Mouse (Mus musculus): ENCODE results near the gene Plscr2. TPM values are rescaled to one million over a fixed set of nuclear protein-coding genes. Genes with fewer than 3 reads are reported as not detected.

The Plscr2 gene
- total RNA-seq, 1 experiment from 2014 or later: 0.47 TPM

DNA sequence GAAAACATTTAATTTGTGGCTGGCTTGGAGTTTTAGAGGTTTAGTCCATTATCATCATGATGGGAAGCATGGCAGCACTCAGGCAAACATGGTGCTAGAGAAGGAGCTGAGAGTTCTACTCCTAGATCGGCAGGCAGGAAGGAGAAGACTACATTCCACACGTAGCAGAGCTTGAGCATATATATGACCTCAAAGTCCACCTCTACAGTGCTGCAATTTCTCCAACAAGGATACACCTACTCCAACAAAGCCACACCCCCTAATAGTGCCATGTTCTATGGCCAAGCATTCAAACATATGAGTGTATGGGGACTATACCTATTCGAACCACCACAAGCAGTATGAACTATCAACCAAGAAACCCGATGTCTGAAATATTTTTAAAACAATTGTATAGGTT lies 56.0 kb downstream of the Plscr2 start:
- ATAC-seq (ENCODE audit: extremely low read depth, insufficient number of reproducible peaks, low FRiP score, poor library complexity, severe bottlenecking): no peak

DNA sequence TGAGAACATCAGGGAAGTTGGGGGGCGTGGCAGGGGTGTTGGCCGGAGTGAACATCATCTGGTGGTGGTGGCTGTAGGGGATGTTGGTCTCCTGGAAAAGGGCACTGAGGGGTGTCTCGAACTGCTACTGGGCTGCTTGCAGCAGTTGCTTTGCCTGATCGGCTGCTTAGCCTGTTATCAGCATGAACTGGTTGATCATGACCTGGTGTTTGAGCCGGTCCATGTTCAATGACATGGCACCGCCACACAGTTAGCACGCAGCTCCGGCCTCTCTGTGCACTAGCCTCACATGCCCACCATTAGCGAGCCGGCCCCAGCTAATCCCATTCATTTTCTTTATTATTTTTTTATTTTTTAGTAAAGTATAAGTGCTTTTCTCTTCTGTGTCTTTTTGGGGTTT lies 59.4 kb downstream of the Plscr2 start:
- no peak for ATAC-seq (ENCODE audit: extremely low read depth, insufficient number of reproducible peaks, low FRiP score, poor library complexity, severe bottlenecking)

DNA sequence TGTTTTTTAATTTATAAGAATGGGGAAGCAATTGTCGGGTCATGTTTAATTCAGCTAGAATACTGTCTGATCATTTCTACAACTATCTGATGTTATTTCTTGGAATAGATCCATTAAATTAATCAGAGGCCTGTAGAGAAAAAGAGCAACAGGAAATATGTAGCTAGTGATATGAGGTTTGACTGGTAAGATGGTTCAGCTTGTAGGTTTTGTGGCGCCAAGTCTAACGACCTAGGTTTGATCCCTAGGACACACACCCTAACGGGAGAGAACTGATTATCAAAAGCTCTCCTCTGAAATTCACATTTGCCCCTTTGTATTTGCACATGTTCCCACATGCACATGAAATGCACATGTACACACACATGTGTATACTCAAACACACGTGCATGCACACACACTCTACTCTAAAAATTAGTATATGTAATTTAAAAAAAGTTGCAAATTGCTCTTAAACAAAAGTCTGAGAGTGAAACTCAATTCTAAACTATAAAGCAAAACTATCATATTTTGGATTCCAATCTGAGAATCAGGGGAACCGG lies 59.9 kb downstream of the Plscr2 start:
- no peak for ATAC-seq (ENCODE audit: extremely low read depth, insufficient number of reproducible peaks, low FRiP score, poor library complexity, severe bottlenecking)

DNA sequence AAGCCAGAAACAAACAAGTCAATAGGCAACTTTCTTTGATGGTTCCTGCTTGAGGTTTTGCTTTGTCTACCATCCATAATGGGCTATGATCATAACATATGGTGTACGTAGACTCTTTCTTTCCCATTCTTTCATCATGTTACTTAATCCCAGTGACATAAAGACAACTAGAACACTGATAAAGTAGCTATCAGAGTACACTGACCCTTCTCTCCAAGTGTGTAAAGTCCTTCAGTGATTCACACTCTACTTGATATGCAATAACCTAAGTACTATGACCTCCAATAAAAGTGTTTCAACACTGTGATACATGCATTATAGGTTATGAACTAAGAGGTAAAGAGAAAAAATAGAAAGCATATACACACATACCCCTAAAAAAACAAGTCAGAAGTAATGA lies 61.7 kb downstream of the Plscr2 start:
- ATAC-seq (ENCODE audit: extremely low read depth, insufficient number of reproducible peaks, low FRiP score, poor library complexity, severe bottlenecking): no peak

DNA sequence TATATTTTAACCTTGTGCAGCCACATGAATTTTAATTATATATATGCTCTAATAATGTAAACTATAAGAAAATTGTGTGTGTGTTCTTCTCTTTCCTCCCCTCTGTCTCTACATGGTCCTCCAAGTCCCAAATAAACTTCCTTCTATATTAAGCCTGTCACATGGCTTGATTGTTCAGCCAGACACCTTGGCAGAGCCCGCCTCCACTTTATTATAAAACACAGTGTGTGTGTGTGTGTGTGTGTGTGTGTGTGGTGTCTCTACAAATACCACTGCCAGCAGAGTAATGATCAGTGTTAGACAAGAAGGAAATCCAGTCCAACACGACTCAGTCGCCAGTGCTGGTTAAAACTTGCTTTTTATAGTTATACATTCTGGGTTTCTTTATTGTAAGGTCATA lies 62.3 kb downstream of the Plscr2 start:
- ATAC-seq (ENCODE audit: extremely low read depth, insufficient number of reproducible peaks, low FRiP score, poor library complexity, severe bottlenecking): no peak

DNA sequence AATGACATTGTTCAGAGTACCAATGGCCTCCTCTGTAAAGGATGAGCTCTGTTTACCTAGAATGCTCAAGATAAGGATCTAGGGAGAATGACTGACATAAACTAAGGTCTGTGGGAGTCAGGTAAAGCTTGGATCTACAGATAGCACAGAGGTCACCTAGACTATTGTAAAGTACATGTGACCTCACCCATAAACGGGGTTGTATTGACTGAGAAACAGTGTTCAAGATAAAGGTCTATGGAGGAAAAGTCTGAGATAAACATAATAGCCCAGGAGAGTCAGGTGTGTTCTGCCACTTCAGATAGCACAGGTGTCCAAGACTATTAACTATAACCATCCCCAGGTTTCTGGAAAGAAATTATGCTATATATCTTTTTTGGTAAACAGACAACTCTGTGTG lies 63.6 kb downstream of the Plscr2 start:
- no peak for ATAC-seq (ENCODE audit: extremely low read depth, insufficient number of reproducible peaks, low FRiP score, poor library complexity, severe bottlenecking)

Other genes with a start within 250 kb of the Plscr2 start
- not detected in 2 replicates for gene Plscr5, start 82.7 kb upstream of the Plscr2 start, total RNA-seq (2017)
- 17.8 and 18.8 TPM in 2 replicates for gene Plscr1, start 25.9 kb upstream of the Plscr2 start, total RNA-seq (2017)
- gene 1700057G04Rik, start 33.8 kb downstream of the Plscr2 start, total RNA-seq (2017): not detected in 2 replicates
- 0.23 and 0.49 TPM in 2 replicates for gene Plscr4, start 181.8 kb downstream of the Plscr2 start, total RNA-seq (2017)